Mouse (Mus musculus): Measurements from ENCODE around the gene Cops4.

DNA sequence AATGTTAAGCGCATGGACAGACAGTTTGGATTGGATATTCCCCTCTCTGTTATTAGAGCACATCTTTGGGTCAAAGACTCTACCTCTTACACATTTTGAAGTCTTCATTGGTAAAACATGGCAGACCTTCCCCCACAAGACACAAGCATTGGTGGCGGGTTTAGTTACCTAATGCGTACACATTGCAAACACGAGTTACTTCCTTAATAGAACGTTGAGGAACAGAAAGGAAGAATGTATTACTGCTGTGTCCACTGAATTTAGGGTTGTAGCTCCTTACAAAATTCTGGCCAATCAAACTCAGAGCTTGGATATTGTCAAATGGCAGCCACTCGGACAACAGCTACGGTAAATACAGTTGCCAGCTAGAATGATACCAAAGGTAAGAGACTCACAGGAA, 41.2 kb downstream of the Cops4 start:
- no peak for TF ChIP-seq CTCF (IDR thresholded peaks at IDR 0.05; ENCODE audit: control insufficient read depth, insufficient read depth, insufficient replicate concordance, low read depth, low read length)
- no peak for TF ChIP-seq POLR2A (IDR thresholded peaks at IDR 0.05; ENCODE audit: control insufficient read depth, low read depth, low read length)
